Mouse (Mus musculus) stomach, adult 2 months (tissue): ENCODE results near the gene Fam205a3. TPM values are rescaled to one million over a fixed set of nuclear protein-coding genes. Genes with fewer than 3 reads are reported as not detected.

Experiments
- polyA plus RNA-seq: library from polyadenylated mRNA; depleted of rRNA; stranded (reverse); fragments of >200 nt; gene quantifications from 2 replicates; pipeline ENCODE4 v1.2.3, GENCODE M21; 2012; rRNA removed

Fam205a3 gene
- polyA plus RNA-seq, result not detected in 2 replicates

GRCm38 (mm10) chr4:42318034-42318433, at the start of gene Fam205a3:
TSS of gene Fam205a3 (plus strand) at chr4:42318334.

GRCm38 (mm10) chr4:42293967-42294366, 24.2 kb upstream of the Fam205a3 start, which contains the start of gene Gm21953:
TSS of gene Gm21953 (plus strand) at chr4:42294267.

Other genes starting within 250 kb of the Fam205a3 start
- gene Gm3893, start 227.1 kb upstream of the Fam205a3 start, polyA plus RNA-seq, result not detected in 2 replicates
- not detected in 2 replicates for gene Gm13304, start 203.5 kb upstream of the Fam205a3 start, polyA plus RNA-seq
- not detected in 2 replicates for gene Gm13306, start 164.9 kb upstream of the Fam205a3 start, polyA plus RNA-seq
- 0.32 TPM in 1 of 2 replicates, not detected in the other for gene Gm13305, start 149.7 kb upstream of the Fam205a3 start, polyA plus RNA-seq
- not detected in 2 replicates for gene Gm10600, start 77.7 kb upstream of the Fam205a3 start, polyA plus RNA-seq
- 1.3 TPM in 1 of 2 replicates, not detected in the other for gene Ccl21b, start 62.6 kb upstream of the Fam205a3 start, polyA plus RNA-seq
- gene Gm21953, start 24.1 kb upstream of the Fam205a3 start, polyA plus RNA-seq, result not detected in 2 replicates
- not detected in 2 replicates for gene Gm21586, start 121.0 kb downstream of the Fam205a3 start, polyA plus RNA-seq
- not detected in 2 replicates for gene Gm2163, start 148.4 kb downstream of the Fam205a3 start, polyA plus RNA-seq
- not detected in 2 replicates for gene Fam205a2, start 209.8 kb downstream of the Fam205a3 start, polyA plus RNA-seq